Mouse (Mus musculus) spleen, postnatal 14 days (tissue): Measurements from ENCODE around the gene Dock4.

Experiments
- DNase-seq, 2 experiments: peaks; one replicate each; pipeline ENCODE4 v3.0.0; 2021 to 2022; ENCODE audit warnings: low spot score in 2 of 2

The Dock4 gene

GRCm38 (mm10) chr12:40885377-40885776, 439.6 kb downstream of the Dock4 start:
- no peak for DNase-seq

DNA sequence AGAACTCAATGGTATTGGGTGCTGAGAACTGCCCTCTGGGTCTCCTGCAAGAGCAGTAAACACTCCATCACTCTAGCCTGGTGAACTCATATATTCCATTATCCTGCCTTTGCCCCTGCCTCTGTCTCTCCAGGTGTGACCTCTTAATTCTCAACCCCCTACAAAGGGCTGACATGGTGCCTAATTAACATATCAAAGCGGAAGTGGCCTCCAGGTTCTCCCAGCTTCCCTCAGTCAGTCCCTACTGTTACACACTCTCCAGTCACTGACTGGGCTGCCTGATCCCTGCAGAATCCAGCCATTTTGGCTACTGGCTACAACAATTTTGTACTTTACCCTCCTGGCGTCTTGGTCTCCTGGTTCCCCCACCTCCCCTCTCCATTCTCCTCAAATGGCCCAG, 441.7 kb downstream of the Dock4 start:
- DNase-seq = no peak

DNA sequence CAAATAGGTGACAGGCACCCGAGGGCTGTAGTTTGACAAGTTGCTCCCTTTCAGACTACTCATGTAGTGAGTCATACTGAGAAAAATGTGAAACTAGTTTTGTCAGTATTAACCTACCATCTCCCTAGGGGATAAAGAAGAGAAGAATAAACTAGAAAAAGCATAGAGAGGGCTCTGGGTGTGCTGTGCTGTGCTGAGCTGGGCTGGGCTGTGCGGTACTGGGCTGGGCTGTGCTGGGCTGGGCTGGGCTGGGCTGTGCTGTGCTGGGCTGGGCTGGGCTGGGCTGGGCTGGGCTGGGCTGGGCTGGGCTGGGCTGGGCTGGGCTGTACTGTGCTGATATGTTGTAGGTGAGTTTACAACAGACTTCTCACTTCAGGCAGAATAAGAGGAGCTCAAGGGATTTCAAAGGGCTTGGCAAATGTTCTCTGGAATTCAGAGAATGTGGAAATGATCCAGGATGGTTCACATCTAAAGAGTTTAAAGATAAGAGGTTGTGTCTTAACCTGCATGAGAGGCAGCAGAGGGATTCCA, 442.6 kb downstream of the Dock4 start:
- DNase-seq = no peak

GRCm38 (mm10) chr12:40888829-40889228, 443.1 kb downstream of the Dock4 start:
- DNase-seq = no peak

DNA sequence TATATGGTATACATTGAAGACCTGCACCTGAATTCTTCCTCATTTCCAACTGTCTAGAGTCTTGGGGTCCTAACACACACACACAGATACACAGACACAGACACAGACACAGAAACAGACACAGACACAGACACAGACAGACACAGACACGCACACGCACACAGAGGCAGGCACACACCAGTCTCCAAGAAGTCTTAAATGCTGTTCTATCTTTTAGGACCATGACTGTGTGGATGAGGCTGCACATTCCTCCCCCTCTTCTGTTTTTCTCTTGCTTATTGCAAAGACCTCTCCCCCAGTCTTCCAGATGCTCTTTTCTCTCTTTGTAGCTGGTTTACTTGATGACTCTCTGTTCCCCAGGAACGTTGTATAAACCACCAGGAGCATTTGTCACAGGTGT, 443.8 kb downstream of the Dock4 start:
- DNase-seq = no peak

DNA sequence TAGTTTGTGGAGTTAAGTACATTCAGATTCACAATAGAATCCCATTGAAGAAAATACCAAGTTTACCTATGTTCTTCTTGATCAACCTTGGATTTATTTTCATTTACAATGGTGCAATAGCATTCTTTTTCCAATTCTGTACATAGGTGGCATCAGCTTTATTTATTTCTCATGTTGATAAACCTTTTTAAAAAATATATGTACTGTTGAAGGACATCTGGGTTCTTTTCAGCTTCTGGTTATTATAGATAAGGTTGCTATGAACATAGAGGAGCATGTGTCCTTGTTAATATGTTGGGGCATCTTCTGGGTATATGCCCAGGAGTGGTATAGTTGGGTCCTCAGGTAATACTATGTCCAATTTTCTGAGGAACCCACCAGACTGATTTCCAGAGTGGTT, 445.4 kb downstream of the Dock4 start:
- no peak for DNase-seq

GRCm38 (mm10) chr12:40893741-40894140, 448.0 kb downstream of the Dock4 start:
- no peak for DNase-seq

GRCm38 (mm10) chr12:40894695-40895094, 448.9 kb downstream of the Dock4 start:
- DNase-seq = no peak
